Mouse (Mus musculus) cerebellum, adult 11-12 months (tissue): ENCODE measurements around the gene Ankrd44.

ENCODE experiments used
- DNase-seq: peaks from one replicate; pipeline ENCODE4 v3.0.0; 2022

Ankrd44 gene

GRCm38 (mm10) chr1:54806116-54806850 is 119.9 kb downstream of the Ankrd44 start:
- DNase-seq = no peak

GRCm38 (mm10) chr1:54804406-54804805 is 121.8 kb downstream of the Ankrd44 start:
- DNase-seq = no peak

GRCm38 (mm10) chr1:54802703-54803102 is 123.5 kb downstream of the Ankrd44 start:
- no peak for DNase-seq

- no peak for DNase-seq
Measured at GRCm38 (mm10) chr1:54801256-54801655, 124.9 kb downstream of the Ankrd44 start.

GRCm38 (mm10) chr1:54799421-54799820 is 126.8 kb downstream of the Ankrd44 start:
- DNase-seq = no peak

GRCm38 (mm10) chr1:54798415-54798814 is 127.8 kb downstream of the Ankrd44 start:
- no peak for DNase-seq

GRCm38 (mm10) chr1:54794709-54795108 is 131.5 kb downstream of the Ankrd44 start:
- no peak for DNase-seq

- no peak for DNase-seq
Measured at GRCm38 (mm10) chr1:54791406-54791805, 134.8 kb downstream of the Ankrd44 start.

- DNase-seq = no peak
Measured at GRCm38 (mm10) chr1:54789327-54789960, 136.7 kb downstream of the Ankrd44 start.

- no peak for DNase-seq
Measured at GRCm38 (mm10) chr1:54788337-54788736, 137.8 kb downstream of the Ankrd44 start.

- DNase-seq = no peak
Measured at GRCm38 (mm10) chr1:54778151-54778550, 148.0 kb downstream of the Ankrd44 start.

- no peak for DNase-seq
Measured at GRCm38 (mm10) chr1:54777104-54777503, 149.1 kb downstream of the Ankrd44 start.

- no peak for DNase-seq
Measured at GRCm38 (mm10) chr1:54776116-54776515, 150.1 kb downstream of the Ankrd44 start.

- DNase-seq = no peak
Measured at GRCm38 (mm10) chr1:54772843-54773242, 153.3 kb downstream of the Ankrd44 start.

- no peak for DNase-seq
Measured at GRCm38 (mm10) chr1:54771471-54771870, 154.7 kb downstream of the Ankrd44 start.

- DNase-seq = no peak
Measured at GRCm38 (mm10) chr1:54767221-54767620, 159.0 kb downstream of the Ankrd44 start.

- DNase-seq = no peak
Measured at GRCm38 (mm10) chr1:54765632-54766238, 160.5 kb downstream of the Ankrd44 start.

- no peak for DNase-seq
Measured at GRCm38 (mm10) chr1:54762216-54762807, 163.9 kb downstream of the Ankrd44 start.

- no peak for DNase-seq
Measured at GRCm38 (mm10) chr1:54759841-54760240, 166.3 kb downstream of the Ankrd44 start.

- DNase-seq = no peak
Measured at GRCm38 (mm10) chr1:54757291-54757690, 168.9 kb downstream of the Ankrd44 start.

GRCm38 (mm10) chr1:54755690-54756365 is 170.4 kb downstream of the Ankrd44 start:
- no peak for DNase-seq

- DNase-seq = no peak
Measured at GRCm38 (mm10) chr1:54749961-54750360, 176.2 kb downstream of the Ankrd44 start.

- no peak for DNase-seq
Measured at GRCm38 (mm10) chr1:54749516-54749915, 176.7 kb downstream of the Ankrd44 start.
